Mouse (Mus musculus) lung, embryonic 16.5 days (tissue): ENCODE measurements around the gene Dnah12. TPM values are rescaled to one million over a fixed set of nuclear protein-coding genes. Genes with fewer than 3 reads are reported as not detected.
"Not testable (repeated sequence)": the region's sequence is repeated elsewhere in the genome, so short reads cannot be mapped to it uniquely, and the experiment has no call there.

ENCODE experiments used
- ATAC-seq: fragments of 200-750 bp; cut with Nextera tagmentation; 2 replicates; pipeline ENCODE4 v1.8.0; 2017; ENCODE audit warnings: low read depth, mild to moderate bottlenecking, moderate library complexity
- H3K27ac ChIP-seq: fragments of 300-500 bp; sonication (generic); 2 replicates; pipeline ENCODE4 v1.5.1; 2014; ENCODE audit warnings: mild to moderate bottlenecking, control low read depth, low read length
- H3K27me3 ChIP-seq: fragments of 300-500 bp; sonication (generic); 2 replicates; pipeline ENCODE4 v1.6.1; 2014; ENCODE audit warnings: low read depth, low read length, mixed read lengths; ENCODE audit not compliant: control insufficient read depth, insufficient read depth
- H3K36me3 ChIP-seq: fragments of 300-500 bp; sonication (generic); 2 replicates; pipeline ENCODE4 v1.6.1; 2014; ENCODE audit warnings: low read length; ENCODE audit not compliant: control insufficient read depth, insufficient read depth
- H3K4me1 ChIP-seq: fragments of 300-500 bp; sonication (generic); replicated peaks from 2 replicates; pipeline ENCODE4 v1.6.1; 2014; ENCODE audit warnings: low read length, mixed read lengths; ENCODE audit not compliant: control insufficient read depth, insufficient read depth
- H3K4me2 ChIP-seq: fragments of 300-500 bp; sonication (generic); 2 replicates; pipeline ENCODE4 v1.6.1; 2014; ENCODE audit warnings: low read depth, low read length, control low read depth
- H3K4me3 ChIP-seq: fragments of 300-500 bp; sonication (generic); 2 replicates; pipeline ENCODE4 v1.5.1; 2014; ENCODE audit warnings: mild to moderate bottlenecking, low read length, control low read depth
- H3K9ac ChIP-seq: fragments of 300-500 bp; sonication (generic); 2 replicates; pipeline ENCODE4 v1.6.1; 2014; ENCODE audit warnings: low read length, control low read depth
- H3K9me3 ChIP-seq: fragments of 300-500 bp; sonication (generic); 2 replicates; pipeline ENCODE4 v1.6.1; 2016; ENCODE audit warnings: low read length; ENCODE audit not compliant: control insufficient read depth
- WGBS: fragments of 180-500 bp; shearing (Covaris S2); extraction: QIAGEN DNeasy Blood & Tissue Kit; methylation state at CpG from one replicate; pipeline ENCODE4 v1.1.7; 2014; 5-methylcytosine and 5-hydroxymethylcytosine counted together
- polyA plus RNA-seq: library from polyadenylated mRNA; unstranded; fragments of >200 nt; fragmentation: Nextera tagmentation; extraction: Ambion mirVana; gene quantifications from 2 replicates; pipeline ENCODE4 v1.2.1, GENCODE M21; 2015

Gene Dnah12
- polyA plus RNA-seq, 1 experiment from 2014 or later = 0.93 TPM

DNA sequence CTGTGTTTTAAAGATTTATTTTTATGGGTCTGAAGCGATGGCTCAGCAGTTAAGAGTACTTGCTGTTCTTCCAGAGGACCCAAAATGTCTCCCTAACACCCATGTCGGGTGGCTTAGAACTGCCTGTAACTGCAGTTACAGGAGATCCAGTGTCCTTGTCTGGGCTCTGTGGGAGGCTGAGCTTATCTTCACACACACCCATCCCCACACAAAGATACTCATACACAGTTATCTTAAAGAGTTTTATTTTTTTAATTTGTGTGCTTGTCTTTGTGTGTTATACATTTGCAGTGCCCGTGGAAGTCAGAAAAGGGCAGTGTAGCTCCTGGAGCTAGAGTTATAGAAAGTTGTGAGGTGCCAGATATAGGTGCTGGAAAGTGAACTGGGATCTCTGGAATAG lies 197.7 kb downstream of the Dnah12 start:
- H3K9me3 ChIP-seq = no peaks in the 10 kb centered on the region
- no peak overlapping the region for H3K9ac ChIP-seq
- no peak overlapping the region for H3K4me2 ChIP-seq
- no peaks in the 10 kb centered on the region for H3K36me3 ChIP-seq
- WGBS = 82% methylated on average over 3 of the region's 3 CpGs
- ATAC-seq = no peak
- H3K27me3 ChIP-seq = no peaks in the 10 kb centered on the region
- no peaks in the 10 kb centered on the region for H3K4me1 ChIP-seq
- no peak overlapping the region for H3K27ac ChIP-seq
- H3K4me3 ChIP-seq = no peak overlapping the region

DNA sequence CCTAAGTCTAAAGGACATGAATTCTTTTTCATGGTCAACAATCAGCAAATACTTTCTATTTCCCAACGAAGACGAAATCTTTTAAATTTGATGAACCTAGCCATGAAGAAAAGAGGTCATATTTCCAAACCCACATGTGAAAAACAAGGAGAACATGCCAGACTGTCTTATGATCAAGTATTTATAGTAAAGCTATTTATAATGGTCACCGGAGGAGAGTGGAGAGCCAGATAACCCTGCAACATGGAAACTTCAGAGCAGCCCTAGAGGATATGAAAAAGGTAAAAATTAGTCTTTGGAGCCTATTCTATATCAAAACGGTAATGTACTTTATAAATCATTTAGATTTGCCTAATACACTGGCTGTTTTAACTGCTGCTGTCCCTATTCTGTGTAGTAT lies 201.3 kb downstream of the Dnah12 start, which contains the start of gene Asb14:
Gene Asb14 (plus strand): TSS at position 166 of the 400 bp plus-strand sequence.
- Histone ChIP-seq H3K4me3 (no peak within 1 kb of the TSS), H3K27me3 (no peaks in the 10 kb centered on the region), H3K36me3 (no peaks in the 10 kb centered on the region), H3K27ac (no peak within 1 kb of the TSS), H3K9ac (no peak within 1 kb of the TSS), H3K9me3 (no peaks in the 10 kb centered on the region), H3K4me2 (no peak within 1 kb of the TSS), H3K4me1 (no peaks in the 10 kb centered on the region)
- ATAC-seq = no peak
- 80% methylated on average over 4 of the region's 4 CpGs for WGBS

DNA sequence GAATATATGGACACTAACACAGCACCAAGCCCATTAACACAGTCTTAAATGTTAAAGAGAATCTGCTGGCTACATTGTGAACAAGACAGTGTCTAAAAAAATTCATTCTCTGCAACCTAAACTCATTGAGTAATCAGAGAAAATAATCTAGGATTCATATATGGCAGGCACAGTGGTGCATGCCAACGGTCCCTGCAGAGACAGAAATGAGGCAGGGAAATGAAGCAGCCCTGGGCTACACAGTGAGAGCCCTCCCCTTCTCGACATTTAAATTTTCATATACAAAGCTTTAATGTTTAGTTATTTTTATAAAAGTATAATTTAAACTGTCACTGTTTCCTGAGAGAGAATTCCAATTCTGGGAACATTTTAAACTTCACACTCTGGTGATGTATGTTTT lies 206.4 kb downstream of the Dnah12 start:
- no peak overlapping the region for H3K4me2 ChIP-seq
- H3K27ac ChIP-seq = no peak overlapping the region
- H3K9me3 ChIP-seq = no peaks in the 10 kb centered on the region
- 79% methylated on average over 2 of the region's 2 CpGs for WGBS
- H3K4me3 ChIP-seq = no peak overlapping the region
- H3K9ac ChIP-seq = no peak overlapping the region
- H3K36me3 ChIP-seq = no peaks in the 10 kb centered on the region
- H3K4me1 ChIP-seq = no peaks in the 10 kb centered on the region
- ATAC-seq = no peak
- no peaks in the 10 kb centered on the region for H3K27me3 ChIP-seq

DNA sequence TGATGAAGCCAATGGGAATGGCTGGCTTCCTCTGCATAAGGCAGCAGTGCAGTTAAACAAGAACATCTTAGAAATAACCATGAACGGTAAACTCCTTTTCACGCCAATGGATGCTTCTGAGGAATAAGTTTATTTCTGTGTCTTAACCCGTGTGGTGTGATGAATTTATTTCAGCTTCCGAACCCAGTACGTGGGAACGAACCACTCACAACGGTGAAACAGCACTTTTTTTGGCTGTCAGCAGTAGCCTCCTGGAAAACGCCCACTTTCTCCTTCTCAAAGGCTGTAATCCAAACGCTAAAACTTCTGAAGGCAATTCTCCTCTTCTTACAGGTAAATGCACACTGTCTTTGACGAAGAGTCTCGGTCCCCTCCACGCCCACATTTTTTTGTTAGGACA lies 207.8 kb downstream of the Dnah12 start:
- WGBS = 84% methylated on average over 12 of the region's 12 CpGs

DNA sequence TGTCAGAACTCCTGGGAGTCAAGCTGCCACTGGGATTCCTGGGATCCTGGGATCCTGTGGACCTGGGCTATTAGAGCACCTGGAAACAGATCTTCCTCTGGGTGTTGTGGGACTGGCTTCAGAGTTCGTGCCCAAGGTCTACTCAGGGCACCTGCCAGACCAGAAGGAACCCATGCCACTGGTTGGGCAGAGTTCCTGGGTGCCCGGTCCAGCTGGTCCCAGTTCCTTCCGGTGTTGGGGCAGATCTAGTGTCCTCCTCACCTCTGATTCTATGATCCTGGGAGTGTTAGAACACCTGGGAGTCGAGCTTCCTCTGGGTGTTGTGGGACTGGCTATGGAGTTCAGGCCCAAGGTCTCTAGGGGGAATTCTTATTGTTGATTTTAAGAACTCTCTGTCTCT lies 214.3 kb downstream of the Dnah12 start:
- Histone ChIP-seq H3K4me3 (no peak overlapping the region), H3K4me1 (no peaks in the 10 kb centered on the region)
- no peak for ATAC-seq

More for the DNA sequence above, 207.8 kb downstream of the Dnah12 start:
- no peak overlapping the region for H3K4me2 ChIP-seq
- H3K27ac ChIP-seq = no peak overlapping the region
- no peaks in the 10 kb centered on the region for H3K4me1 ChIP-seq
- no peak overlapping the region for H3K9ac ChIP-seq
- H3K9me3 ChIP-seq = no peaks in the 10 kb centered on the region
- ATAC-seq = no peak
- no peaks in the 10 kb centered on the region for H3K36me3 ChIP-seq
- no peak overlapping the region for H3K4me3 ChIP-seq
- no peaks in the 10 kb centered on the region for H3K27me3 ChIP-seq

DNA sequence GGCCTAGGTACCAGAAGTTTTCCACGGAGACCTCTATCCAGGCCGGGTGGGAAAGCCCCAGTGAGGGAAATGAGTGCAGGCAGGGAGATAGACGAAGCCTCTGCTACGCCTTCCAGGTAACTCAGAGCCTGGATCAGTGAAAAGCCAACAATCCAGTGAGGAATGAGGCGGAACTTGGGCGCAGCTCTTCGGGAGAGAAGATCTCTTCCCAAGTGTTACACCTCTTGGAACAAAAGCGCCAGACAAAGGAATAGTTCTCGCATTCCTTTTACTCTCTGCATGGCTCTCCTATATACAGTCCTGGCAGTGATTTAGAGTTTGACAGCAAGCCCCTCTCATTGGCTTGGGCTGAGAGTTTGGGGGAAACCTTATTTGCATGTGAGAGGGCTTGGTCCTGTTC lies 217.4 kb downstream of the Dnah12 start:
- 44% methylated on average over 9 of the region's 9 CpGs for WGBS
- H3K9me3 ChIP-seq, H3K27ac ChIP-seq, H3K9ac ChIP-seq, H3K4me2 ChIP-seq, H3K27me3 ChIP-seq, H3K4me3 ChIP-seq, ATAC-seq, H3K36me3 ChIP-seq, H3K4me1 ChIP-seq: not testable (repeated sequence)

More for the DNA sequence above, 214.3 kb downstream of the Dnah12 start:
- WGBS = 80% methylated on average over 4 of the region's 4 CpGs
- Histone ChIP-seq H3K27me3 (no peaks in the 10 kb centered on the region), H3K9ac (no peak overlapping the region), H3K27ac (no peak overlapping the region), H3K36me3 (no peaks in the 10 kb centered on the region), H3K4me2 (no peak overlapping the region), H3K9me3 (no peaks in the 10 kb centered on the region)

DNA sequence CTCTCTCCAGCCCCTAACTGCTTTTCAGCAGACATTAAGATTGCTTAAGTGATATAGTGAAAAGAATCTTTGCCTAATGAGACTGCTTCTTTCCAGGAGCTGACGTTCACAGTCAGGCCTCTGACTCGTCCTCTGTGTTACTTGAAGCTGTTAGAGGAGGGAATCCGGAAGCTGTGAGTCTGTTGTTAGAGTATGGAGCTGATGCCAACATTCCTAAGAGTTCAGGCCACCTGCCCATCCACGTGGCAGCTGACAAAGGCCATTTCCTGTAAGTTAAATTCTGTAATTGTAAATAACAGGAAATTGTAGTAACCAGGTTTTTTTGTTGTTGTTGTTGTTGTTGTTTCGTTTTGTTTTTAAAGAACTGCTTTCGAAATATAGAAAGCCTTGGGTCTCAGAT lies 218.1 kb downstream of the Dnah12 start:
- H3K4me2 ChIP-seq = no peak overlapping the region
- no peaks in the 10 kb centered on the region for H3K4me1 ChIP-seq
- 45% methylated on average over 6 of the region's 6 CpGs for WGBS
- no peaks in the 10 kb centered on the region for H3K9me3 ChIP-seq
- no peak overlapping the region for H3K4me3 ChIP-seq
- ATAC-seq = no peak
- H3K9ac ChIP-seq = no peak overlapping the region
- H3K27ac ChIP-seq = no peak overlapping the region
- H3K27me3 ChIP-seq = no peaks in the 10 kb centered on the region
- no peaks in the 10 kb centered on the region for H3K36me3 ChIP-seq

DNA sequence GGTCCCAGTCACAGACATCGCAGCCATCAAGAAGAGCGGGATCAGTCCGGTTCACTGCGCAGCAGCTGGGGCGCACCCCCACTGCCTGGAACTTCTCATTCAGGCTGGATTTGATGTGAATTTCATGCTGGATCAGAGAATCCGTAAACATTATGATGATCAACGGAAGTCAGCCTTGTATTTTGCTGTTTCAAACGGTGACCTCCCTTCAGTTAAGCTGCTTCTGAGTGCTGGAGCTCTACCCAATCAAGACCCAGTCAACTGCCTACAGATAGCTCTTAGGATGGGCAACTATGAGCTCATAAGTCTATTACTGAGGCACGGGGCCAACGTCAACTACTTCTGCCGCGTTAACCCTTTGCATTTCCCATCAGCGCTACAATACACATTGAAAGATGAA lies 218.8 kb downstream of the Dnah12 start:
- Histone ChIP-seq H3K27me3 (no peaks in the 10 kb centered on the region), H3K36me3 (no peaks in the 10 kb centered on the region), H3K9me3 (no peaks in the 10 kb centered on the region), H3K4me2 (no peak overlapping the region), H3K4me3 (no peak overlapping the region), H3K4me1 (no peaks in the 10 kb centered on the region), H3K9ac (no peak overlapping the region), H3K27ac (no peak overlapping the region)
- no peak for ATAC-seq
- WGBS = 86% methylated on average over 13 of the region's 13 CpGs

DNA sequence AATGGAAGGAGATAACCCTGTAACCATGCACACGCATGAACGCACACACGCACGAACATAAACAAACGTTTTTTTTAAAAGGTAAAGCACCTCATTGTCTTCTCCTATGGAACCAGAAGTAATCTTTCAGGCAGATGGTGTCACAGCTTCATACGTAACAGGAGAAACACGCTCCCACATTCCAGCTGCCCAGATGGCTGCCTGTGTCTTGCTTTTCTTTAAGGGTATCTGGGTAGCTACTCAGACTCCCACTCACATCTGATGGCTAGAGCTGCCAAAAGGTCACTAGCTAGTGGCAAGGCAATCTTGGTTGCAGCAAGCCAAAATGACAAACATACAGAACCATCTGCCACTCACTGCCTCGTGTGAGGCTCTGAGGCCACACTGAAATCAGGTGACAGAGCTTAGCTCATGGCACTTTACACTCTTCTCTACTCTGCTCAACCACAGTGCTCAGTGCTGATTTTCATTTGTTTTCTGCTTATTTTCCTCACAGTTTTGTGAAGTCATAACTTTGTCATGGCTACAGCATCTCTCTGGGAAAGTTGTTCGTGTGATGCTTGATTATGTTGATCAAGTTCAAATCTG lies 220.7 kb downstream of the Dnah12 start:
- Histone ChIP-seq H3K36me3 (no peaks in the 10 kb centered on the region; the same call in 1 of the 2 replicates), H3K27ac (no peak overlapping the region), H3K27me3 (no peaks in the 10 kb centered on the region), H3K9me3 (no peaks in the 10 kb centered on the region), H3K4me2 (no peak overlapping the region), H3K4me1 (no peaks in the 10 kb centered on the region), H3K4me3 (no peak overlapping the region), H3K9ac (no peak overlapping the region)
- ATAC-seq = no peak
- WGBS = 78% methylated on average over 9 of the region's 9 CpGs

DNA sequence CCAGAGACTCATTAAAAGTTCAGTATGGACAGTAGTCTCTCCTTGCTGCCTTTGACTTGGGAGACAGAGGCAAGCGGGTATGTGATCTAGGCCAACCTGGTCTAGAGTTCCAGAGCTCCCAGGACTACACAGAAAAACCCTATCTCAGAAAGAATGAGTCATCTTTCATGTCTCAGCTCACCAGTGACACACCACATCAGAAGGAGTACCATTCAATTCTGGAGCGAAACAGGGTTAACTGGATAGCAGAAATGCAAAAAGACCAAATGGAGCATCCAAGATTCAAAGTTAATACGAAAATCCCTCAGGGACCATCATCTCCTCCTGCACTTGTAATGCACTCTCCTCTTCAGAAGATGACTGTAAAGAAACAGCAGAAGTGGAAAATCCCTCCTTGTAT lies 226.2 kb downstream of the Dnah12 start:
- Histone ChIP-seq H3K4me3 (no peak overlapping the region), H3K4me2 (no peak overlapping the region), H3K4me1 (no peaks in the 10 kb centered on the region), H3K9me3 (no peaks in the 10 kb centered on the region), H3K36me3 (peaks cover 6% of the 10 kb centered on the region; the same call in 1 of the 2 replicates), H3K27ac (no peak overlapping the region), H3K9ac (no peak overlapping the region), H3K27me3 (no peaks in the 10 kb centered on the region)
- ATAC-seq = no peak
- 87% methylated on average over 3 of the region's 3 CpGs for WGBS
